ENCODE assay signal across 13 mouse cellular contexts in the genomic region with DNA sequence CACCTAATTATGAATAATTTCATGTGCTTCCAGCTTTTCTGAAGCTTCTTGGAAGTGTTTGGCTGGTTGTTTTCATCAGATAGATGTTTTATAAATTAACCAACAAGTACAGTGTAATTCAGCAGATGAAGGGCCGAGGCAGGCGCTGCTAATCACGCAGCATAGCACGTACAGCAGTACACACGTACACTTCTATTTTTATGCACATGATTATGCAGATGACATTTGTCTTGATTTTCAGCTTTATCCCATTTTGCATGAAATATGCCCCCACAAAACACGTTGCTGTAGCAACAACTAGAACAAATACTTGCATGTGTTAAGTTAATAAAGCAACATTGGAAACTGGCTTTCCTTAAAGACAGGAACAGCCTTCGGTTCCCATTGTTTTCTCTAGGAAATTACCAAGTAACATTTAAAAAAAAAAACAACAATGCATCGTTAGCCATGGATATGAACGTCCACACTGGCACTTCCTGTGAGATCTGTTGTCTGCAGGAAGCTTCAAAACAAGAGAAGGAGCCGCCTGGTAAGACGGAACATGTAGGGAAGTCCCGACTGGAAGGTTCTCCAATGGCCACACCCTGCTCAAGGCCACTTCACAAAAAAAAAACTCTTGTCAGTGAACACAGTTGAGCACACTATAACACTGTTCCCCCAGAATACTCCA.
DNase-seq lines count a peak whose midpoint lies in the region; ATAC-seq and TF ChIP-seq lines count a peak whose summit lies in the region.
"Had no signal": no experiment of that assay in that cellular context is flagged by ENCODE, and none has a peak within 500 bp of the region (broad histone marks: within the 10 kb centered on the region; RNA-seq: fewer than 3 reads in every experiment).

No protein-coding gene starts in this region.

- H3K9ac ChIP-seq in heart, adult 2 months (ENCODE audit: low read depth, low read length) = no peak overlapping the region
- no peak overlapping the region for H3K9ac ChIP-seq in heart, embryonic 12.5 days
- no peak overlapping the region for H3K9ac ChIP-seq in lung, embryonic 16.5 days (ENCODE audit: low read length)
- H3K9ac ChIP-seq: embryonic facial prominence, embryonic 12.5 days; liver, embryonic 15.5 days had no signal

- ATAC-seq in heart, embryonic 12.5 days (ENCODE audit: insufficient number of reproducible peaks, low FRiP score) = no peak
- peak; percentile 43; the same call in 1 of the 2 replicates for ATAC-seq in lung, embryonic 16.5 days (ENCODE audit: low read depth)
- no peak for ATAC-seq in erythroblast, adult 5-6 weeks (replicated peaks; ENCODE audit: low FRiP score, poor library complexity, severe bottlenecking)

- intact Hi-C loops in heart, adult 2 months (cut with DNase I) = loop anchor here (1.0 to 5.0 kb wide), 6 partner anchors 13 to 125 kb away; no protein-coding TSS in a partner anchor

- 46% methylated on average over 12 of the region's 12 CpGs for WGBS in heart, adult 2 months
- WGBS in heart, embryonic 12.5 days = 72% methylated on average over 12 of the region's 12 CpGs
- WGBS in lung, embryonic 16.5 days = 72% methylated on average over 12 of the region's 12 CpGs

- peak in 1 of 2 experiments; percentile 59 for DNase-seq in heart, adult 2 months
- peak; percentile 56 for DNase-seq in layer of hippocampus, adult 9-11 months
- no peak for DNase-seq in layer of hippocampus, adult 9-10 months (ENCODE audit: low spot score)
- DNase-seq in spleen, postnatal 10 days (ENCODE audit: low spot score in 2 of 2) = no peak
- DNase-seq: adrenal gland, adult 8-10 months; cerebellum, adult 2 months had no signal

- TF ChIP-seq POLR2A in heart, adult 2 months (IDR thresholded peaks at IDR 0.05; ENCODE audit: insufficient read depth, low read depth, low read length) = no peak

- peaks cover 75% of the 10 kb centered on the region for H3K36me3 ChIP-seq in heart, adult 2 months (ENCODE audit: control insufficient read depth, insufficient read depth, low read length)
- H3K36me3 ChIP-seq in heart, embryonic 12.5 days = peaks cover 74% of the 10 kb centered on the region
- H3K36me3 ChIP-seq in lung, embryonic 16.5 days (ENCODE audit: control insufficient read depth, insufficient read depth, low read length) = peaks cover 44% of the 10 kb centered on the region
- H3K36me3 ChIP-seq: liver, embryonic 15.5 days had no signal

- H3K27me3 ChIP-seq in heart, adult 2 months (ENCODE audit: control insufficient read depth, insufficient read depth, low read length) = no peaks in the 10 kb centered on the region
- no peaks in the 10 kb centered on the region for H3K27me3 ChIP-seq in heart, embryonic 12.5 days (replicated peaks)
- no peaks in the 10 kb centered on the region for H3K27me3 ChIP-seq in lung, embryonic 16.5 days (ENCODE audit: control insufficient read depth, insufficient read depth, low read depth, low read length)
- H3K27me3 ChIP-seq: embryonic facial prominence, embryonic 12.5 days; liver, embryonic 15.5 days had no signal

- H3K4me1 ChIP-seq in heart, adult 2 months (ENCODE audit: control insufficient read depth, insufficient read depth, low read length) = peaks cover 20% of the 10 kb centered on the region
- peaks cover 21% of the 10 kb centered on the region for H3K4me1 ChIP-seq in heart, embryonic 12.5 days (replicated peaks)
- peaks cover 22% of the 10 kb centered on the region for H3K4me1 ChIP-seq in brown adipose tissue, adult 24 weeks (ENCODE audit: control insufficient read depth, insufficient read depth, insufficient read length, low read length)
- H3K4me1 ChIP-seq in lung, embryonic 16.5 days (replicated peaks; ENCODE audit: control insufficient read depth, insufficient read depth, low read length) = peaks cover 4% of the 10 kb centered on the region
- H3K4me1 ChIP-seq: liver, embryonic 15.5 days had no signal

- TF ChIP-seq EP300 in heart, adult 2 months (IDR thresholded peaks at IDR 0.05; ENCODE audit: insufficient read depth, low read depth, low read length) = peak; percentile 71; the same call in 1 of the 2 replicates

- no peaks in the 10 kb centered on the region for H3K9me3 ChIP-seq in heart, embryonic 12.5 days (replicated peaks)
- H3K9me3 ChIP-seq in lung, embryonic 16.5 days (ENCODE audit: control insufficient read depth, low read length) = no peaks in the 10 kb centered on the region
- H3K9me3 ChIP-seq: embryonic facial prominence, embryonic 12.5 days; liver, embryonic 15.5 days had no signal

- H3K79me2 ChIP-seq in heart, adult 2 months (replicated peaks; ENCODE audit: control insufficient read depth, insufficient read depth, low read length) = no peaks in the 10 kb centered on the region

- no peak for TF ChIP-seq CTCF in heart, adult 2 months (IDR thresholded peaks at IDR 0.05)

- H3K4me2 ChIP-seq in heart, embryonic 12.5 days = no peak overlapping the region
- H3K4me2 ChIP-seq in lung, embryonic 16.5 days (ENCODE audit: low read depth, low read length) = no peak overlapping the region
- H3K4me2 ChIP-seq: embryonic facial prominence, embryonic 12.5 days; liver, embryonic 15.5 days had no signal

- H3K4me3 ChIP-seq in heart, adult 2 months = no peak overlapping the region
- H3K4me3 ChIP-seq in heart, embryonic 12.5 days = no peak overlapping the region
- H3K4me3 ChIP-seq in brown adipose tissue, adult 24 weeks (ENCODE audit: insufficient read depth, low read depth, low read length) = no peak overlapping the region
- no peak overlapping the region for H3K4me3 ChIP-seq in lung, embryonic 16.5 days (ENCODE audit: low read length)
- H3K4me3 ChIP-seq: embryonic facial prominence, embryonic 12.5 days; left cerebral cortex, adult 2 months; liver, embryonic 15.5 days had no signal

- peak overlapping the region; percentile 74 for H3K27ac ChIP-seq in heart, adult 2 months
- no peak overlapping the region for H3K27ac ChIP-seq in heart, embryonic 12.5 days (ENCODE audit: poor library complexity, severe bottlenecking)
- H3K27ac ChIP-seq in brown adipose tissue, adult 24 weeks (replicated peaks; ENCODE audit: low read depth, low read length) = peak overlapping the region; percentile 99
- peak overlapping the region; percentile 51 for H3K27ac ChIP-seq in lung, embryonic 16.5 days (ENCODE audit: low read length)
- H3K27ac ChIP-seq: embryonic facial prominence, embryonic 12.5 days; left cerebral cortex, adult 2 months; liver, embryonic 15.5 days had no signal
